Mouse (Mus musculus) thymus, adult 2 months (tissue): ENCODE results near the gene Foxi3. TPM values are rescaled to one million over a fixed set of nuclear protein-coding genes. Genes with fewer than 3 reads are reported as not detected.

Experiments used
- DNase-seq: peaks from one replicate; pipeline ENCODE4 v3.0.0; 2021
- H3K27ac ChIP-seq: fragments of 200-500 bp; 2 replicates; pipeline ENCODE4 v1.5.1; 2012; ENCODE audit warnings: low read length, control low read depth; ENCODE audit not compliant: control insufficient read depth, insufficient read depth
- H3K27me3 ChIP-seq: fragments of 200-500 bp; 2 replicates; pipeline ENCODE4 v1.6.1; 2012; ENCODE audit warnings: mild to moderate bottlenecking, low read length, moderate library complexity, mixed read lengths; ENCODE audit not compliant: control insufficient read depth, insufficient read depth
- H3K36me3 ChIP-seq: fragments of 200-500 bp; 2 replicates; pipeline ENCODE4 v1.6.1; 2012; ENCODE audit warnings: mild to moderate bottlenecking, low read length, moderate library complexity; ENCODE audit not compliant: control insufficient read depth, insufficient read depth
- H3K4me1 ChIP-seq: fragments of 200-500 bp; replicated peaks from 2 replicates; pipeline ENCODE4 v1.6.1; 2012; ENCODE audit warnings: low read length; ENCODE audit not compliant: control insufficient read depth, insufficient read depth
- H3K4me3 ChIP-seq: fragments of 200-500 bp; 2 replicates; pipeline ENCODE4 v1.5.1; 2012; ENCODE audit warnings: mild to moderate bottlenecking, low read length, control low read depth, moderate library complexity; ENCODE audit not compliant: control insufficient read depth, insufficient read depth
- CTCF ChIP-seq: fragments of 200-500 bp; IDR thresholded peaks from 2 replicates; pipeline ENCODE4 v1.5.1; 2012; ENCODE audit warnings: mild to moderate bottlenecking, control low read depth, low read length, moderate library complexity, borderline replicate concordance; ENCODE audit not compliant: control insufficient read depth, poor library complexity, insufficient read depth; ENCODE audit errors: extremely low read depth
- POLR2A ChIP-seq: fragments of 200-500 bp; IDR thresholded peaks from 2 replicates; pipeline ENCODE4 v1.6.1; 2012; ENCODE audit warnings: mild to moderate bottlenecking, low read length, control low read depth, moderate library complexity; ENCODE audit not compliant: control insufficient read depth, poor library complexity, insufficient read depth; ENCODE audit errors: extremely low read depth
- WGBS: fragments of 180-500 bp; shearing (Covaris S2); methylation state at CpG from one replicate; pipeline ENCODE4 v1.1.7; 2018; 5-methylcytosine and 5-hydroxymethylcytosine counted together
- polyA plus RNA-seq: library from polyadenylated mRNA; depleted of rRNA; stranded (reverse); fragments of >200 nt; gene quantifications from 2 replicates; pipeline ENCODE4 v1.2.3, GENCODE M21; 2012

The Foxi3 gene
- polyA plus RNA-seq, 1 experiment: 0.08 TPM

DNA sequence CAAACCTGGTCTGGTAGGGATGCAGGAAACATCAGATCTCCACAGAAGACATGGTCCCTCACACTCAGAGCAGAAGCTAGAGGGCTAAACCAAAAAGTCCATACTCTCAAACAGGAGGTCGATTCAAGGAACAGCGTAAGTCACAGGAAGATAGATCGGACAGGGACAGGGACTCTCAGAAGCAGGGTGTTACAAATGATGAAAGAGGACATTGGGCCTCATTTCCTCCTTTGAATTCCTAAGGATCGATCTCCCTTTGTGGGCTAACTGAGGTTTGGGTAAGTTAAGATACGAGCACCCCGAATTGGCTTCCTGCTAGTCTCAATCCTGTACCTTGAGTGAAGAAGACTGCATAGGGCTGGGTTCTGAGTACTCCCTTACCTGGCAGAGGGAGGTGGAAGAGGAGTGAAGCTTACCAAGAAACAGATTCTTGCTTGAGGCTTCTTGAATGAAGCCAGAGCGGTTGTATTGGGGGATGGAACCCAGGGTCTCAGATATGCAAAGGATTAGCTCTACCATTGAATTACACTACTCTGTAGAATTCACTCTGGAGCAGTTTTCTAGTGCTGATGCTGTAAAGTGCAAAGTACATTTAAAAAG, 1.1 kb downstream of the Foxi3 start:
- no peak for DNase-seq
- Histone ChIP-seq H3K4me1 (peaks cover 9% of the 10 kb centered on the region; the same call in 1 of the 2 replicates), H3K27ac (no peak overlapping the region), H3K27me3 (peaks cover 24% of the 10 kb centered on the region), H3K4me3 (no peak overlapping the region), H3K36me3 (no peaks in the 10 kb centered on the region)
- TF ChIP-seq CTCF (no peak), POLR2A (no peak)
- 39% methylated on average over 7 of the region's 7 CpGs for WGBS

DNA sequence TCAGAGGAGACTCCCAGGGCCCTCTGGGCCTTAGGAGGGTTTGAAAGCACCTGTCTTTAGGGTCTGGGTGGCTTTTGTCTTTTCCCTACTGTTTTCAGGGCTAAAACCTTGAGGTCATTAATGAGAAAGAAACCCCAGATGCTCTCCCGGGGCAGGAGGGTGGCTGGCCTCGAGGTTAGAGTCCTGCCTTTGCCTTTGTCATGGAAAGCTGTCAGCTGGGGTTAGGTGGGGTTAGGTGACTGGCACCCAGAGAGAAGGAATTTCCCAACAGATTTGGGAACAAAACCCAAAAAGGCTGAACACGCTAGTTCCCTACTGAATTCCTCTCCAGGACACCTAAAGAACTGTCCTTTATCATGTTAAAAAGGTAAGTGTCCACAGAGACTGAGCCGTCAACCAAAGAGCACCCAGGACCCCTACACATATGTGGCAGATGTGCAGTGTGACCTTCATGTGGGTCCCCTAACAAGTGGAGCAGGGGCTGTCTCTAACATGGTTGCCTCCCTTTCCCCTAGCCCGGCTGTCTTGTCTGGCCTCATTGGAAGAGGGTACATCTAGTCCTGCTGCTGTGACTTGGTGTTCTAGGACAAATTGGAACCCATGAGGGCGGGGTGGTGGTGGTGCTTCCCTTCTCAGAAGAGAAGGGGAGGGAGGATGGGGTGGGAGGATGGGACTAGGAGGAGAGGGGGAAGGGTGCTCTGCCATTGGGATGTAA, 7.9 kb downstream of the Foxi3 start:
- no peak for TF ChIP-seq CTCF
- no peak for TF ChIP-seq POLR2A
- no peak overlapping the region for H3K4me3 ChIP-seq
- no peak overlapping the region for H3K27ac ChIP-seq
- H3K4me1 ChIP-seq: peaks cover 4% of the 10 kb centered on the region; the same call in 1 of the 2 replicates
- 77% methylated on average over 6 of the region's 6 CpGs for WGBS
- no peaks in the 10 kb centered on the region for H3K36me3 ChIP-seq
- H3K27me3 ChIP-seq: no peaks in the 10 kb centered on the region; the same call in 1 of the 2 replicates
- no peak for DNase-seq

DNA sequence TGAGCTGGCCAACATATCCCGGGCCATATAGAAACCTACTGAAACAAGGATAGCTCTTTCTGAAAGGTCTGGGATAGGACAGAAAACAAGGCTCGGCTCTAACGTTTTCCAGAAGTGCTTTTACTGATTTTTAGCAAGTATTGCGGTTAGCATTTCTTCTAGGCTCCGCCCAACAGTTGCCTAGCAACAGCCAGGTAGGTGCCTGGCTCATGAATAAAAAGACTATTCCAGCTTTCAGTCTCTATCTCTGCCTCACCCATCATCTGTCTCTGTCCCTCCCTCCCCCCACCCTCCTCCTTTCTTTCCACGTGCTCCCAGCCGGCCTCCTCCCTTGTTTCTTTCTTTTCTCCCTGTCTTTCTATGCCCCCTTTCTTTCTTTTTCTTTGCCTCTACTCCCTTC, 9.4 kb downstream of the Foxi3 start:
- Histone ChIP-seq H3K4me3 (no peak overlapping the region), H3K27me3 (no peaks in the 10 kb centered on the region; the same call in 1 of the 2 replicates), H3K27ac (no peak overlapping the region), H3K4me1 (peaks cover 4% of the 10 kb centered on the region; the same call in 1 of the 2 replicates), H3K36me3 (no peaks in the 10 kb centered on the region)
- no peak for DNase-seq
- 56% methylated on average over 7 of the region's 7 CpGs for WGBS
- TF ChIP-seq POLR2A (no peak), CTCF (no peak)

DNA sequence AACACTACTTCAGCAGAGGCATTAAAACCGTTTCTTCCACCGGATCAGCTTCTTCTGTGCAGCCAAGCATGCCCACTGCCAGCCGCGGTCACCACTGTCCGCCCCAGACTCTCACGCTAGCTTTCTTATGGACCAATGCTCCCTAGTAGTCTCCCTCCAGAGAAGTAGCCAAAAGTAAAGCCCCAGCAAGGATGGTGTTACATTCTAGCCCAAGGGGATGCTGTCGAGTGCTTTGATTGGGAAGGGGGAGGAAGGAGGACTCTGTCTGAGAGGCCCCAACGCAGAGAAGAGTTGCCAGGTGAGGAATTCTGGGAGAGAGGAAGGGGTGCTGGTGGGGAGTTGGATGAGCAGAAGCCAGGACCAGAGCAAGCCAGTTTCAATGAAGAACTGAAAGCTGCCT, 11.1 kb downstream of the Foxi3 start:
- WGBS: 16% methylated on average over 8 of the region's 8 CpGs
- no peak for DNase-seq
- H3K27me3 ChIP-seq: no peaks in the 10 kb centered on the region; the same call in 1 of the 2 replicates
- H3K4me3 ChIP-seq: no peak overlapping the region
- no peak for TF ChIP-seq POLR2A
- no peak for TF ChIP-seq CTCF
- no peak overlapping the region for H3K27ac ChIP-seq
- H3K36me3 ChIP-seq: no peaks in the 10 kb centered on the region
- peaks cover 4% of the 10 kb centered on the region; the same call in 1 of the 2 replicates for H3K4me1 ChIP-seq

DNA sequence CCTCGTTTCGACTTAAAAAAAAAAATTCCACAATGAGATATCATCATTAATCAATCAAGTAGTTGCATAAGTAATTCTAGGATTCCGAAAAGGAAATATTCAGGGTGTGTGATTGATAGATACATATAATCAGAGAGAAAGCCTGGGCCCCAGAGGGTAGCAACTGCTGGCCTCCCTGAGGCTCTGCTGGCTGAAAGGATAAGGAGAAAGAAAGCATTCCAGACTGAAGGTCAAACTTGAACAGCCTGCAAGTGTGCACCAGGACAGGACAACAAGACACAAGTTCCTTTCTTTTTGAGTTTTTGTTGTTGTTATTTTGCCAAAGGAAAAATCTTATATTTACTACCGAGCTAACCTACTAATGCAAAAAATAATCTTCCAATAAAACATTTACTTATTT, 12.0 kb downstream of the Foxi3 start:
- H3K4me1 ChIP-seq: peaks cover 4% of the 10 kb centered on the region; the same call in 1 of the 2 replicates
- no peaks in the 10 kb centered on the region for H3K36me3 ChIP-seq
- 90% methylated on average over 4 of the region's 4 CpGs for WGBS
- H3K27ac ChIP-seq: no peak overlapping the region
- H3K4me3 ChIP-seq: no peak overlapping the region
- TF ChIP-seq POLR2A (no peak), CTCF (no peak)
- DNase-seq: no peak
- H3K27me3 ChIP-seq: no peaks in the 10 kb centered on the region; the same call in 1 of the 2 replicates

DNA sequence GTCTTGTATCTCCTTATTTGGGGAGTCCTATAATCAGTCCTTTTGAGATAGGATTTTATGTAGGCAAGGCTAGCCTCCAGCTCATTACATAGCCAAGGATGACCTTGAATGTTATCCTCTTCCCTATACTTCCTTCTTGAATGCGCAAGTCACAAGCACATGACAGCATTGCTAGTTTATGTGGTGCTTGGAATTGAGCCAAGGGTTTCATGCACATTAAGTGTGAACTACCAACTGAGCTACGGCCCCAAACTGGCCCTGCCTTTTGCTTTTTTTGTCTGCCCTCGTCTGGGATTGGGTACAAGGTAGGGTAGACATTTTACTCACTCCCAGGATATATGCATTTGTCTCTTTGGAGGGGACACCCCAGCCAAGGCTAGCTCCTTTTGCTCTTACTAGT, 16.7 kb downstream of the Foxi3 start:
- TF ChIP-seq POLR2A: no peak
- H3K4me3 ChIP-seq: no peak overlapping the region
- no peak overlapping the region for H3K27ac ChIP-seq
- no peaks in the 10 kb centered on the region for H3K27me3 ChIP-seq
- no peak for DNase-seq
- H3K4me1 ChIP-seq: no peaks in the 10 kb centered on the region
- no peaks in the 10 kb centered on the region for H3K36me3 ChIP-seq
- 51% methylated on average over 3 of the region's 3 CpGs for WGBS

DNA sequence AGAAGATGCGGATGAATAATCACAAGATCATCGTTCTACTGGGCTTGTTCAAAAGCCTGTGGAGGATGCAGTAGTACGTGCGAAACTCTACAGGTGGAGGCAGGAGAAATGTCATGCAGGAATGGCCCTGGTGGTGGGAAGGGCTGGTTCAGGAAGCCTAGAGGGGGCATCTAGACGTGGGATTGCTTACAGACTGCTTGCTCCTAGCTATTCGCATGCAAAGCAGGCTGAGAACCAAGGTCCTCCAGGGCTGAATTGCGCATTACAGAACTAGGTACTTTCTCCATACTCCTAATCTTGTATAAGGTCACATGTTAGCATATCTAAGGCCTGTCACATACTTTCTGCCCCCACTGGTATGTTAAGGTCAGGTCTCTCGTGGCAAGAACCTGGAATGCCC, 24.7 kb downstream of the Foxi3 start:
- TF ChIP-seq CTCF (no peak), POLR2A (no peak)
- no peak overlapping the region for H3K27ac ChIP-seq
- no peaks in the 10 kb centered on the region for H3K4me1 ChIP-seq
- WGBS: 92% methylated on average over 8 of the region's 8 CpGs
- no peak for DNase-seq
- no peak overlapping the region for H3K4me3 ChIP-seq
- H3K36me3 ChIP-seq: no peaks in the 10 kb centered on the region
- no peaks in the 10 kb centered on the region for H3K27me3 ChIP-seq
